Mouse (Mus musculus) adrenal gland, adult 8-10 months (tissue): ENCODE results near the gene 4933417A18Rik. TPM values are rescaled to one million over a fixed set of nuclear protein-coding genes. Genes with fewer than 3 reads are reported as not detected.
"Not testable (repeated sequence)": the region's sequence is repeated elsewhere in the genome, so short reads cannot be mapped to it uniquely, and the experiment has no call there.

Source experiments
- DNase-seq: peaks from one replicate; pipeline ENCODE4 v3.0.0; 2022
- total RNA-seq, 4 experiments: library from RNA; stranded (reverse); gene quantifications; 2 replicates each; pipeline ENCODE4 v1.2.4; 2022

Gene 4933417A18Rik
- total RNA-seq, 4 experiments from 2014 or later, result not detected

DNA sequence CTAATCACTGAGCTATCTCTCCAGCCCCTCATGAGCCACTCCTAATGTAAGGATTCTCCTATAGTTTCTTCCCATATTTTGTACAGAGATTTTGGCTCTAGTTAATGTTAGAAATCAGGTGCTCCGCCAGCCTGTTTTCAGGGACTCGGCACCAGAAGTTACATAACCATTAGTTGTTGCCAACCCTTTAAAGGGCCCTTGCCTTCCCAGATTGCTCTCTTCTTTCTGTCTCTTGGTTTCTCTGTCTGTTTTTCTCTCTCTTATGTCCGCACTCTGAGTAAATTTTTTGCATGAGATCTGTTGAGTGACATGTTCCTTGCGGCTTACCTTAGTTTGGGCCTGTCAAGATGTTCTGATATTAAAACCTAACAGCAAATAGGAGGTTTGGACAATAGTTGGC is 51.9 kb downstream of the 4933417A18Rik start:
- no peak for DNase-seq

DNA sequence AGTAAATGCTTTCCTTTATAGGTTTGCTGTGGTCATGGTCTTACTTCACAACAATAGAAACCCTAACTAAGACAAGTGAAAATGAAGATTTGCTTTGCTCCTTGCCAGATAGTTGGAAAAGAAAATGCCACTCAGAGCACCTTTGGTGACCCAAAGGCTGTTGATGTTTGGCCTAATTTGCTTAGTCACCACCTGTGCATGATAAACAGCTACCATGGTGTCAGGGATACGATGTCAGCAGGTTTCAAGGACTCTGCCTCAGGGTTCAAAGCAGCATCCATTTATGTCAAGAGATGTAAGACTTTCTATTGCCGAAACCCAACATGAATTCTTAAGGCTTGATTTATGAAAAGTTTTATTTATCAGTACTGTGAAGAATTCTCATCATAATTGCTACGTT is 53.2 kb downstream of the 4933417A18Rik start:
- DNase-seq, result no peak

DNA sequence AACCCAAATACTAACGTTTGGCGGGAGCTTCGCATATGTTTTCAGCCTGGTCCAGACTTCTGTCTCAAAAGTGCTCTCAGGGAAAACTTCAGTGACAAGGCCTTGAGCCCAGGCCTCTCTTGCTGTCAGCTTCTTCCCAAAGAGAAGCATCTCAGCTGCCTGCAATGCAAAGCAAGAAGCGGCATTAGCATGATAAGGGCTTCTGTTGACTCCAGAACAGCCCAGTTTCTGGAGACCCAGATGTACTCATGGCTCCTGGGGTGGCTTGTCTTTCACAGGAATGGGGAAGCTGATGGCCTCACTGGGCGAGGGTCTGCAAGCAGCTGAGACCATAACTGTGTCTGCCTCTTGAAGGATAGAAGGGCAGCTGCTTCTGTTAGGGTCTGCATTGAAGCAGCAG is 54.4 kb downstream of the 4933417A18Rik start:
- DNase-seq, result not testable (repeated sequence)

DNA sequence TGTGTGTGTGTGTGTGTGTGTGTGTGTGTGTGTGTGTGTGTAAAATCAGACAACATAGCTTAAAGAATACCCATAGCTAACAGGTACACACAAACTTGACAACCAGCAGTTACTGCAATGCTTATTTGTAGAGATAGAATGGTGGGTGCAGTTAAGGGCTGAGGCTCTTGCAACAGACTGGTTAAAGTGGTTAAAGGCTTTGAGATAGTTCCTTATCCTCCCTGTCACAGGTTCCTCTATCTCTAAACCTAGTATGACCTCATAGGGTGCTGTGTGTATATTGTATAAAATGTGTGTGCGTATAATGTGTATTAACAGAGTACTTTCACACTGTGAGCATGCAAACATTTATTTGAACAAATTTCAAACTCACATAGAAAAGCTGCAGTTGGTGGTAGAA is 59.3 kb downstream of the 4933417A18Rik start:
- not testable (repeated sequence) for DNase-seq

DNA sequence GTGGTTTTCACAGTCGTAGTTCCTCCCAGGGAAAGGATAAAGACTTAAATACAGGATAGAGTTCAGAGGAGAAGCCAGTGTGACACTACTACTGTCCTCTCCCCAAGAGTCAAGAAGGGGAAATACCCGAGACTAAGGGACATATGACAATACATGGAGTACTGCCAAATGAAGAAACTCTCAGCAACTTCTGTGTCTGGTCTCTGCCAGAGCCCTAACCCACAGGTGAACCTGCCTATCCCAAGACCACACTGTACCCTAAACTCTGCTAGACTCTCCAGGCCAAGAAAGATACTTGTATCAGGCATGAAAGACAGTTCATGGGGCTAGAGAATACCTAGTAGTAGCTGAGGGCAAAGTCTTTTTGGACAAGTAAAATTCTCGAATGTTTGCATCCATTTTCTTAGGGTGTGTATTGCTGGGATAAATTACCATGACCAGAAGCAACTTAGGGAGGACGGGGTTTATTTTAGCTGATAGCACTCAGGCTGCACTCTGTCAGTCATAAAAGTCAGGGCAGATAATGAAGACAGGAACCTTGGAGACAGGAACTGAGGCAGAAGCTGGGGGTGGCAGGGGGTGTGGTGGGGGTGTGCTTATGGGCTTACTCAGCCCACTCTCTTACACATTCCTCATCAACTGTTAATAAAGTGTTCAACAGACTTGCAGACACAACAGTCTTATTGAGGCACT is 67.5 kb downstream of the 4933417A18Rik start:
- DNase-seq, result no peak

DNA sequence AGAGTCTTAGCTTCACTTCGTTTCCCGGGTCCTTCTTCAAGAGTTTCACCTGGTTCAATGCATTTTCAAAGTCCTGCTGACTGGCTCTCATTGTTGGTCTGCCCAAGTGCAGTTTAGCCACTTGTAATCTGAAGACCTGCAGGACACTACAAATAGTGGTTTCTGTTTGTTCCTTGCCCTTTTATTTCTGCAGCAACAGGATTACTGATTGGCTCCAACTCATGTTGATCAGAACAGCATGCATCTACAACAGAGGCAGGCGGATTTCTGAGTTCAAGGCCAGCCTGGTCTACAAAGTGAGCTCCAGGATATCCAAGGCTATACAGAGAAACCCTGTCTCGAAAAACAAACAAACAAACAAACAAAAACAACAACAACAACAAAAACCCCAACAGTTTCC is 68.9 kb downstream of the 4933417A18Rik start:
- no peak for DNase-seq

DNA sequence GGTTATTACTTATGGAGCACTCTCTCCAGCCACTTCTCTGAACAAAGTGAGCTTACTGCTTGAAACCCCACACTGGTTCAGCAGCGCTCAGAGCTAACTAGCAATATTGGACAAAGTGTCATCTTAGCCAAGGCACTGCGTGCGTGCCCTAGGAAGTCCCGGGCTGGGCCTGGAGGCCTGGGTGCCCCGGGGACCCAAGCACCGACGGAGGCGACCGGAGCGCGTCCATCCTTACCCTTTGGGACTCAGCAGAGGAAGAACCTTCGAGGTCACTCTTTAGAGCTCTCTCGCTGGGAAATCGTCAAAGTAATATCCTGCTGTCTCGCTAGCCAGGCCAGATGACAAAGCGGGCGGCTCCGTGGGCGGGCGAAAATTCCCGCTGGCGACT is 69.4 kb downstream of the 4933417A18Rik start:
- DNase-seq, result no peak

DNA sequence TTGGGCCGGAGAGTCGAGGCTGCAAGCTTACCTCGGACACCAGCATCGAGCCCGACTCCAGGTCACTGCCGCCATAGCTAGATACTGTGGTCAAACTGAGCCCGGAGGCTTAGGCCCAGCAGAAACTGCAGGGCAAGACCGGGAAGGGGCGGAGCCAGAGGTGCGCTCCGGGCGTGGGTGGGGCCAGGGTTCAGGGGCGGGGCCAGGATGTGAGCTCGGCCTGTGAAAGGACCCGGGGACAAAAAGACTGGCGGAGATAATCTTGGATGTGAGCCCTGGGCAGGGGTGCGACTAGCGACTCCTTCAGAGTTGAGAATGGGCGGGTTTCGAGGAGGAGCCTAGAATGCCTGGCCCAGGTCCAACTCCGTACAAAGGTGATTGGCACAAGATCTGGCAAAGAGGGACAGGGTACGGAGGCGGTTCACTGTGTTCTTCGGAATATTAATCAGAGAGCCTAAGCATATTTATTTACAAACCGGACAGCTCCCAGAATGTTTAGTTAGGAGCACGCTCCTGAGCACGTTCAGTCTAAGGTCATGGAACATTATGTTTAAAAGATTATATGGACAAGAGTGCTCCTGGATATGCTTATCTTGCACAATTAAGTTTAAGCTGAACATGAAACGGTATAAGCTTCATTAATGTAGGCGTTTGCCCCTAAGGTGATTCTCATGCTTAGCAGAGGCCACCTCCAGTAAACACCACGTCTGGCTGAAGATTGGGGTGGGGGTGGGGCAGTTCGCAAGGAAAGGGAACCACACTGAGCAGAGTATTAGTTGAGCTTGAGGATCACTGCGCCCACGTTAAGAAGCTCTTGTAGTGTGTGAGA is 70.0 kb downstream of the 4933417A18Rik start:
- peak; percentile 95 for DNase-seq

DNA sequence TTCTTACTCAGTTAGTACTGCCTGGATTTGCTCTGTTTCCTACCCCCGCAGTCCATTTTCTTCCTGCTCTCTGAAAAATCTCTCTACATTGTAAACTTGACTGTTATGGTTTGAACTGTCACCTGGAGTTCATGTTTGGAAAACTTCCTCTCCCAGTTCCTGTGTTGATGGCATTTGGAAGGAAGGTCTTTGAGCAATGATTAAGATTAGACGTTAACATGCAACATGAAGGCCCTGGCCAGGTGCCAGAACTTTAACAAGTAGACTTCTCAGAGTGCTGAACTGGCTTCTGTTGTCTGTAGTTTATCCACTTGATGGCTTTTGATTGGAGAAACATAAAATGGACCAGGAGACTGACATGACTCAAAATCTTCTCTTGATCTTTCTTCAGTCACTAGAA is 71.7 kb downstream of the 4933417A18Rik start:
- DNase-seq, result no peak

Other genes starting within 250 kb of the 4933417A18Rik start
- gene Fam50b, start 189.6 kb upstream of the 4933417A18Rik start, total RNA-seq, result not detected
- 100 to 1,000 TPM in 1 of 4 experiments, 10 to 100 TPM in 3; 76.6 to 118 (median 85.6) TPM for gene Prpf4b, start 49.1 kb upstream of the 4933417A18Rik start, total RNA-seq
- gene Fam217a, start 99 bp upstream of the 4933417A18Rik start, total RNA-seq, result 1 to 10 TPM; 1.3 to 2.6 (median 1.7) TPM
- gene Eci3, start 39.4 kb downstream of the 4933417A18Rik start, total RNA-seq, result 1 to 10 TPM; 1.6 to 4.7 (median 2.5) TPM
- 100 to 1,000 TPM; 103 to 129 (median 113) TPM for gene Eci2, start 102.7 kb downstream of the 4933417A18Rik start, total RNA-seq